Mouse (Mus musculus): Measurements from ENCODE around the gene Cacnb4. TPM values are rescaled to one million over a fixed set of nuclear protein-coding genes. Genes with fewer than 3 reads are reported as not detected.

The Cacnb4 gene
- polyA plus RNA-seq, 1 experiment, result not detected

GRCm38 (mm10) chr2:52602921-52603320, 73.7 kb downstream of the Cacnb4 start:
- Histone ChIP-seq H3K9me3 (ENCODE audit: control insufficient read depth, low read length) (no peaks in the 10 kb centered on the region), H3K27me3 (ENCODE audit: control insufficient read depth) (no peaks in the 10 kb centered on the region), H3K4me3 (replicated peaks) (no peak overlapping the region), H3K36me3 (ENCODE audit: control insufficient read depth) (no peaks in the 10 kb centered on the region), H3K4me1 (ENCODE audit: control insufficient read depth) (no peaks in the 10 kb centered on the region; the same call in 1 of the 2 replicates)
- TF ChIP-seq TAL1 (IDR thresholded peaks at IDR 0.05; ENCODE audit: low read length) (no peak), GATA1 (IDR thresholded peaks at IDR 0.05; ENCODE audit: low read length) (no peak)

GRCm38 (mm10) chr2:52602228-52602627, 74.4 kb downstream of the Cacnb4 start:
- no peak for TF ChIP-seq TAL1 (IDR thresholded peaks at IDR 0.05; ENCODE audit: low read length)
- no peak for TF ChIP-seq GATA1 (IDR thresholded peaks at IDR 0.05; ENCODE audit: low read length)
- no peak overlapping the region for H3K4me3 ChIP-seq (replicated peaks)
- no peaks in the 10 kb centered on the region for H3K36me3 ChIP-seq (ENCODE audit: control insufficient read depth)

GRCm38 (mm10) chr2:52597511-52597910, 79.1 kb downstream of the Cacnb4 start:
- Histone ChIP-seq H3K27me3 (ENCODE audit: control insufficient read depth) (no peaks in the 10 kb centered on the region), H3K4me1 (ENCODE audit: control insufficient read depth) (no peaks in the 10 kb centered on the region), H3K9me3 (ENCODE audit: control insufficient read depth, low read length) (no peaks in the 10 kb centered on the region), H3K4me3 (replicated peaks) (no peak overlapping the region), H3K36me3 (ENCODE audit: control insufficient read depth) (no peaks in the 10 kb centered on the region)
- no peak for TF ChIP-seq TAL1 (IDR thresholded peaks at IDR 0.05; ENCODE audit: low read length)
- TF ChIP-seq GATA1 (IDR thresholded peaks at IDR 0.05; ENCODE audit: low read length), result no peak

More at GRCm38 (mm10) chr2:52602228-52602627, 74.4 kb downstream of the Cacnb4 start:
- Histone ChIP-seq H3K4me1 (ENCODE audit: control insufficient read depth) (no peaks in the 10 kb centered on the region; the same call in 1 of the 2 replicates), H3K27me3 (ENCODE audit: control insufficient read depth) (no peaks in the 10 kb centered on the region), H3K9me3 (ENCODE audit: control insufficient read depth, low read length) (no peaks in the 10 kb centered on the region)

GRCm38 (mm10) chr2:52593814-52594213, 82.8 kb downstream of the Cacnb4 start:
- Histone ChIP-seq H3K36me3 (ENCODE audit: control insufficient read depth) (no peaks in the 10 kb centered on the region), H3K4me3 (replicated peaks) (no peak overlapping the region), H3K9me3 (ENCODE audit: control insufficient read depth, low read length) (no peaks in the 10 kb centered on the region), H3K27me3 (ENCODE audit: control insufficient read depth) (no peaks in the 10 kb centered on the region), H3K4me1 (ENCODE audit: control insufficient read depth) (peaks cover 23% of the 10 kb centered on the region)
- TF ChIP-seq TAL1 (IDR thresholded peaks at IDR 0.05; ENCODE audit: low read length) (no peak), GATA1 (IDR thresholded peaks at IDR 0.05; ENCODE audit: low read length) (no peak)

- H3K4me3 ChIP-seq (replicated peaks), result no peak overlapping the region
- TF ChIP-seq GATA1 (IDR thresholded peaks at IDR 0.05; ENCODE audit: low read length) (no peak), TAL1 (IDR thresholded peaks at IDR 0.05; ENCODE audit: low read length) (no peak)
- H3K27me3 ChIP-seq (ENCODE audit: control insufficient read depth), result no peaks in the 10 kb centered on the region
- H3K36me3 ChIP-seq (ENCODE audit: control insufficient read depth), result no peaks in the 10 kb centered on the region
- H3K9me3 ChIP-seq (ENCODE audit: control insufficient read depth, low read length), result no peaks in the 10 kb centered on the region
- peaks cover 28% of the 10 kb centered on the region for H3K4me1 ChIP-seq (ENCODE audit: control insufficient read depth)
These were observed 83.4 kb downstream of the Cacnb4 start for GRCm38 (mm10) chr2:52593260-52593659.

- Histone ChIP-seq H3K4me1 (ENCODE audit: control insufficient read depth) (peaks cover 35% of the 10 kb centered on the region), H3K27me3 (ENCODE audit: control insufficient read depth) (no peaks in the 10 kb centered on the region), H3K4me3 (replicated peaks) (no peak overlapping the region), H3K36me3 (ENCODE audit: control insufficient read depth) (no peaks in the 10 kb centered on the region), H3K9me3 (ENCODE audit: control insufficient read depth, low read length) (peaks cover 3% of the 10 kb centered on the region; the same call in 1 of the 2 replicates)
- TF ChIP-seq GATA1 (IDR thresholded peaks at IDR 0.05; ENCODE audit: low read length) (no peak), TAL1 (IDR thresholded peaks at IDR 0.05; ENCODE audit: low read length) (no peak)
These were observed 85.7 kb downstream of the Cacnb4 start for GRCm38 (mm10) chr2:52590970-52591347.

- H3K27me3 ChIP-seq (ENCODE audit: control insufficient read depth), result no peaks in the 10 kb centered on the region
- no peak overlapping the region for H3K4me3 ChIP-seq (replicated peaks)
- H3K4me1 ChIP-seq (ENCODE audit: control insufficient read depth), result peaks cover 40% of the 10 kb centered on the region
- H3K36me3 ChIP-seq (ENCODE audit: control insufficient read depth), result no peaks in the 10 kb centered on the region
- TF ChIP-seq GATA1 (IDR thresholded peaks at IDR 0.05; ENCODE audit: low read length) (no peak), TAL1 (IDR thresholded peaks at IDR 0.05; ENCODE audit: low read length) (no peak)
- peaks cover 3% of the 10 kb centered on the region; the same call in 1 of the 2 replicates for H3K9me3 ChIP-seq (ENCODE audit: control insufficient read depth, low read length)
These were observed 86.2 kb downstream of the Cacnb4 start for GRCm38 (mm10) chr2:52590340-52590969.

GRCm38 (mm10) chr2:52589514-52589913, 87.1 kb downstream of the Cacnb4 start:
- Histone ChIP-seq H3K36me3 (ENCODE audit: control insufficient read depth) (no peaks in the 10 kb centered on the region), H3K9me3 (ENCODE audit: control insufficient read depth, low read length) (peaks cover 3% of the 10 kb centered on the region; the same call in 1 of the 2 replicates), H3K27me3 (ENCODE audit: control insufficient read depth) (no peaks in the 10 kb centered on the region), H3K4me1 (ENCODE audit: control insufficient read depth) (peaks cover 41% of the 10 kb centered on the region), H3K4me3 (replicated peaks) (no peak overlapping the region)
- TF ChIP-seq GATA1 (IDR thresholded peaks at IDR 0.05; ENCODE audit: low read length) (no peak), TAL1 (IDR thresholded peaks at IDR 0.05; ENCODE audit: low read length) (no peak)

- peaks cover 31% of the 10 kb centered on the region for H3K4me1 ChIP-seq (ENCODE audit: control insufficient read depth)
These were observed 91.2 kb downstream of the Cacnb4 start for GRCm38 (mm10) chr2:52585384-52585783.

More at GRCm38 (mm10) chr2:52585384-52585783, 91.2 kb downstream of the Cacnb4 start:
- Histone ChIP-seq H3K27me3 (ENCODE audit: control insufficient read depth) (no peaks in the 10 kb centered on the region), H3K9me3 (ENCODE audit: control insufficient read depth, low read length) (peaks cover 3% of the 10 kb centered on the region; the same call in 1 of the 2 replicates), H3K36me3 (ENCODE audit: control insufficient read depth) (no peaks in the 10 kb centered on the region), H3K4me3 (replicated peaks) (no peak overlapping the region)
- TF ChIP-seq GATA1 (IDR thresholded peaks at IDR 0.05; ENCODE audit: low read length) (no peak), TAL1 (IDR thresholded peaks at IDR 0.05; ENCODE audit: low read length) (no peak)

All from erythroblast, embryonic 14.5 days (primary cell).